Mouse (Mus musculus) Patski (cell line): ENCODE results near the gene 1700013F07Rik. TPM values are rescaled to one million over a fixed set of nuclear protein-coding genes. Genes with fewer than 3 reads are reported as not detected.
A peak's percentile ranks its signal among the peaks of the same experiment; 100 is the strongest.

ENCODE experiments used
- ATAC-seq: fragments of 100-300 bp; one replicate; pipeline ENCODE4 v1.8.0; 2021
- CTCF ChIA-PET: fragments of 350-600 bp; sonication (Branson Sonifier 250); formaldehyde crosslinking; loops from one replicate; lab custom pipeline; 2022; ENCODE audit warnings: inconsistent platforms; lab: Charles Lee
- POLR2A ChIA-PET: fragments of 350-600 bp; sonication (Branson Sonifier 250); formaldehyde crosslinking; loops from one replicate; lab custom pipeline; 2022; ENCODE audit warnings: antibody characterized with exemption, inconsistent platforms; lab: Charles Lee
- DNase-seq: peaks from one replicate; pipeline ENCODE4 v3.0.0-alpha.2; 2011; ENCODE audit warnings: low read depth, low spot score
- H3K27me3 ChIP-seq: fragments of 371-371 bp; one replicate; pipeline ENCODE4 v1.5.1; 2021
- CTCF ChIP-seq: fragments of 100-300 bp; IDR thresholded peaks from one replicate; pipeline ENCODE4 v1.5.1; 2021
- in situ Hi-C: fragments of 300-500 bp; cut with MboI; formaldehyde crosslinking; loops from 3 replicates; pipeline ENCODE4 v1.11.1; 2018; ENCODE audit warnings: low pct_unique_long_range_greater_than_20kb, mixed read lengths
- polyA plus RNA-seq: library from polyadenylated mRNA; unstranded; gene quantifications from one replicate; pipeline ENCODE4 v1.2.3, GENCODE M21; 2021

The 1700013F07Rik gene
- polyA plus RNA-seq, 1 experiment from 2014 or later, result 3.6 TPM

- TF ChIP-seq CTCF, result no peak
- ChIA-PET CTCF (interaction anchor here (2.2 kb wide), 1 partner anchor 8 kb away, joined by 12 read pairs; no protein-coding TSS in a partner anchor), POLR2A (interaction anchor here (0.7 to 1.1 kb wide), 2 partner anchors 10 to 16 kb away, joined by 6 to 12 read pairs; no protein-coding TSS in a partner anchor)
- DNase-seq (no peak), ATAC-seq (no peak)
- no peaks in the 10 kb centered on the region for H3K27me3 ChIP-seq
- in situ Hi-C loops, result no loop called here
Measured at GRCm38 (mm10) chr3:108510156-108510555, 23.8 kb upstream of the 1700013F07Rik start.

GRCm38 (mm10) chr3:108510716-108511483 is 23.1 kb upstream of the 1700013F07Rik start:
- DNase-seq, result no peak
- in situ Hi-C loops, result no loop called here
- TF ChIP-seq CTCF, result no peak
- ATAC-seq, result no peak
- H3K27me3 ChIP-seq, result no peaks in the 10 kb centered on the region
- POLR2A ChIA-PET, result interaction anchor here (0.7 kb wide), 1 partner anchor 15 kb away, joined by 12 read pairs; no protein-coding TSS in a partner anchor
- CTCF ChIA-PET, result interaction anchor here (1.1 kb wide), 1 partner anchor 31 kb away, joined by 3 read pairs; no protein-coding TSS in a partner anchor

- no peak for TF ChIP-seq CTCF
- in situ Hi-C loops, result no loop called here
- POLR2A ChIA-PET, result no interaction called here
- CTCF ChIA-PET, result interaction anchor here (0.7 to 2.7 kb wide), 3 partner anchors 18 to 24 kb away, joined by 3 to 9 read pairs (median 3); partner anchors contain the start of gene 5330417C22Rik
- H3K27me3 ChIP-seq, result no peaks in the 10 kb centered on the region
- DNase-seq, result no peak
- no peak for ATAC-seq
Measured at GRCm38 (mm10) chr3:108513465-108513864, 20.5 kb upstream of the 1700013F07Rik start.

GRCm38 (mm10) chr3:108518276-108518675 is 15.7 kb upstream of the 1700013F07Rik start:
- ChIA-PET POLR2A (interaction anchor here (0.5 to 0.6 kb wide), 2 partner anchors 9 to 41 kb away, joined by 4 to 12 read pairs; no protein-coding TSS in a partner anchor), CTCF (interaction anchor here (1.0 to 2.9 kb wide), 4 partner anchors 9 to 41 kb away, joined by 3 to 12 read pairs (median 6); no protein-coding TSS in a partner anchor)
- no peaks in the 10 kb centered on the region for H3K27me3 ChIP-seq
- ATAC-seq (no peak), DNase-seq (no peak)
- in situ Hi-C loops, result no loop called here
- TF ChIP-seq CTCF, result no peak

GRCm38 (mm10) chr3:108523415-108523814 is 10.5 kb upstream of the 1700013F07Rik start:
- POLR2A ChIA-PET, result interaction anchor here (0.8 kb wide), 1 partner anchor 27 kb away, joined by 3 read pairs; no protein-coding TSS in a partner anchor

DNA sequence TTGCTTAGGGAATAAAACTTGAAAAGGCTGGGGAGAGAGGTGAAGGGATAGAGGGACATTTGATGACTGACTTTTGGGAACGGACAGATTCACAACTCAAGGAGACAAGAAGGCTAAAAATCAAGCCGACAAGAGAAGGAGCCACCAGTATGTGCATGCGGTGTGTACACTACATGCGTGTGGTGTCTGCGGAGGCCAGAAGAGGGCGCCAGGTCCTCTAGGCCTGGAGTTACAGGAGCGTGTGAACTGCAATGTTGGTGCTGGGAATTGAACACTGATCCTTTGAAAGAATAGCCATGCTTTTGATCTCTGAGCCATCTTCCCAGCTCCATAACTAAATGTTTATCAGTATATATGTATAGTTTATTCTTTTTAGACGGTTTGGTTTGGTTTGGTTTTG is 5.5 kb upstream of the 1700013F07Rik start:
- H3K27me3 ChIP-seq, result no peaks in the 10 kb centered on the region
- DNase-seq, result no peak
- ATAC-seq, result no peak
- in situ Hi-C loops, result no loop called here
- POLR2A ChIA-PET, result no interaction called here
- CTCF ChIA-PET, result interaction anchor here (1.3 to 2.2 kb wide), 2 partner anchors 10 to 34 kb away, joined by 3 to 8 read pairs; partner anchors contain the start of gene Tmem167b
- peak; percentile 14 for TF ChIP-seq CTCF

More at GRCm38 (mm10) chr3:108523415-108523814, 10.5 kb upstream of the 1700013F07Rik start:
- DNase-seq, result no peak
- CTCF ChIA-PET, result interaction anchor here (1.1 to 1.2 kb wide), 3 partner anchors 14 to 41 kb away, joined by 3 to 4 read pairs (median 4); no protein-coding TSS in a partner anchor
- H3K27me3 ChIP-seq, result no peaks in the 10 kb centered on the region
- TF ChIP-seq CTCF, result no peak
- in situ Hi-C loops, result no loop called here
- no peak for ATAC-seq

GRCm38 (mm10) chr3:108533114-108533885 is 650 bp upstream of the 1700013F07Rik start:
- H3K27me3 ChIP-seq, result no peaks in the 10 kb centered on the region
- ChIA-PET CTCF (interaction anchor here (0.8 to 1.5 kb wide), 6 partner anchors 16 to 146 kb away, joined by 3 to 5 read pairs (median 4); no protein-coding TSS in a partner anchor), POLR2A (interaction anchor here (0.6 kb wide), 1 partner anchor 60 kb away, joined by 3 read pairs; no protein-coding TSS in a partner anchor)
- ATAC-seq, result peak; percentile 38
- peak; percentile 92 for DNase-seq
- in situ Hi-C loops, result no loop called here
- no peak for TF ChIP-seq CTCF

- no peaks in the 10 kb centered on the region for H3K27me3 ChIP-seq
- in situ Hi-C loops, result no loop called here
- no peak for TF ChIP-seq CTCF
- DNase-seq (no peak), ATAC-seq (no peak)
- ChIA-PET CTCF (interaction anchor here (1.4 to 3.4 kb wide), 11 partner anchors 9 to 69 kb away, joined by 4 to 14 read pairs (median 9); partner anchors contain the start of gene Tmem167b), POLR2A (interaction anchor here (0.7 kb wide), 1 partner anchor 84 kb away, joined by 3 read pairs; no protein-coding TSS in a partner anchor)
Measured at GRCm38 (mm10) chr3:108535896-108536516, 2.1 kb downstream of the 1700013F07Rik start.

DNA sequence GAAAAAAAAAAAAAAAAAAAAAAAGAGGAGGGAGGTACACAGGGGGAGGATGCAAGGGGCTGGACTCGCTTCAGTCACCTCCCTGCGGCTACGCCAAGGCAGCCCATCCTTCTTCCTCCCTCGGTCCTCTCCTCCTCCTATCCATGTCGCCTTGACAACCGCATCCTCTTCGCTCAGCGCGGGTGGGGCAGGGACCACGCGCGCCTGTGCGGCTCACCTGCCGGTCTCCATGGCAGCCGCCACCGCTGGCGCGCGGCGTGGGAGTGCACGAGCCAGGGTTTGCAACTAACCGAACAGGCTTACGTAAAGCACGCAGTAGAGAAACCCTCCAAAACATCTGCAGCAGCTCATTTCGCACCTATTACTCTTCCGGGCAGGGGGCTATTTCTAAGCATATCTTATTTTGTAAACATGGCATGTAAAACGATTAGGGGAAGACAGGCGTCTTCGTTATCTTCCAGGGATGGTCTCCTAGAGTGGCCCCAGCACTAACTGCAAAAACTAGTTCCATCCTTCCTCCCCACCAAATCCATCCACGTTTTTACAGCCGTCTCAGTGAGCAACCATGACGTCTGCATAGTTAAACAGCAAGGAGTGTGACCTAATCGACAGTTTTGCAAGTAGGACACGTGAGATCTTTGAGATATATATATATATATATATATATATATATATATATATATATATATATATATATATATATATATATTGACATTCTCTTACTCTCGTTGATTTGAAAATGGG is 2.7 kb downstream of the 1700013F07Rik start, which contains the start of gene 5330417C22Rik:
TSS of gene 5330417C22Rik (minus strand) at position 20 of the 744 bp plus-strand sequence.
- no peaks in the 10 kb centered on the region for H3K27me3 ChIP-seq
- ChIA-PET POLR2A (interaction anchor here (1.3 kb wide), 1 partner anchor 17 kb away, joined by 7 read pairs; no protein-coding TSS in a partner anchor), CTCF (interaction anchor here (1.0 to 3.4 kb wide), 17 partner anchors 9 to 75 kb away, joined by 3 to 14 read pairs (median 6); no protein-coding TSS in a partner anchor)
- in situ Hi-C loops, result no loop called here
- TF ChIP-seq CTCF, result no peak
- ATAC-seq (no peak), DNase-seq (no peak)
